Mouse (Mus musculus): ENCODE measurements around the gene Bcl2. TPM values are rescaled to one million over a fixed set of nuclear protein-coding genes. Genes with fewer than 3 reads are reported as not detected.
A peak's percentile ranks its signal among the peaks of the same experiment; 100 is the strongest.

Gene Bcl2
- total and polyA plus RNA-seq, 3 experiments, result 4.5 to 13.6 (median 8.7) TPM

GRCm38 (mm10) chr1:106715111-106716083 is 1.3 kb upstream of the Bcl2 start:
- Histone ChIP-seq H3K27ac (ENCODE audit: insufficient read depth, low read depth) (no peak overlapping the region), H3K27me3 (replicated peaks) (no peaks in the 10 kb centered on the region), H3K79me2 (replicated peaks; ENCODE audit: control insufficient read depth, extremely low read depth, insufficient read depth, poor library complexity, severe bottlenecking) (peaks cover 22% of the 10 kb centered on the region), H3K9me3 (replicated peaks; ENCODE audit: low read length) (no peaks in the 10 kb centered on the region), H3K4me3 (replicated peaks in 1 of 3; ENCODE audit: low read depth in 2 of 3, low read length in 2 of 3, poor library complexity in 1 of 3) (no peak overlapping the region), H3K36me3 (replicated peaks in 1 of 2; ENCODE audit: control insufficient read depth in 1 of 2, insufficient read depth in 1 of 2, low read length in 1 of 2) (no peaks in the 10 kb centered on the region), H3K9ac (ENCODE audit: insufficient read depth, low read depth) (peak overlapping the region; percentile 69; the same call in 1 of the 2 replicates), H3K4me1 (ENCODE audit: control insufficient read depth in 1 of 2, insufficient read depth in 2 of 2) (peaks cover 4 to 26% of the 10 kb centered on the region in 2 experiments), H3K4me2 (ENCODE audit: insufficient read depth, low read depth, poor library complexity, severe bottlenecking) (no peak overlapping the region)
- TF ChIP-seq ELF1 (IDR thresholded peaks at IDR 0.05; ENCODE audit: low read depth, low read length) (no peak), USF2 (conservative IDR thresholded peaks at IDR 0.05; ENCODE audit: low read depth, low read length) (no peak), MEF2A (IDR thresholded peaks at IDR 0.05; ENCODE audit: borderline replicate concordance, low read depth, low read length) (no peak), UBTF (IDR thresholded peaks at IDR 0.05; ENCODE audit: low read depth, low read length) (no peak)
- DNase-seq (ENCODE audit: extremely low read depth), result no peak
- dilution Hi-C loops (cut with MboI; ENCODE audit: extremely low pct_ligation_motif_present, extremely low pct_unique_long_range_greater_than_20kb, low sequenced_read_pairs) (loop anchor here (25.0 kb wide), 1 partner anchor 178 kb away; no protein-coding TSS in a partner anchor), in situ Hi-C loops (cut with MboI; ENCODE audit: low pct_ligation_motif_present, low pct_unique_long_range_greater_than_20kb, low sequenced_read_pairs) (loop anchor here (25.0 kb wide), 1 partner anchor 653 kb away; no protein-coding TSS in a partner anchor)

DNA sequence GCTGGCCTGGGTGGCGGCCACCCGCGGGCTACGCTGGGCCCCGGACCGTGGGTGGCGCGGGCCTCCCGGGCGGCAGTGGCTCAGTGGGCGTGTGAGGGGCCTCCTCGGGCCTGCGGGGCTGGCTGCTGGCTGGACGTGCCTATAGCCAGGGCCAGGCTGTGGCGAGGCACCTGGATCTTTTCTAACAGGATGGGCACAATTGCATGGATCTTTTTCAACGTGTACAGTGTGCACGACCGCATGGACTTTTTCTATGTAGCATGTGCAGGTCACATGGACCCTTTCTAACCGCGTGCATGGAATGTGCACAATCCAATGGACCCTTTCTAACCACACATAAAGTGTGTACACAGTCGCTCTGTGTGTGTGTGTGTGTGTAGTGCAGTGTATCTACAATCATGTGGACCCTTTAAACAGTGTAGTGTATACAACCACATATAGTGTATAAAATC is 482 bp upstream of the Bcl2 start:
- TF ChIP-seq ZC3H11A (IDR thresholded peaks at IDR 0.05; ENCODE audit: low read depth, low read length), result no peak
- TF ChIP-seq USF1 (IDR thresholded peaks at IDR 0.05; ENCODE audit: low read depth, low read length), result no peak
- TF ChIP-seq TCF12 (IDR thresholded peaks at IDR 0.05; ENCODE audit: low read depth, low read length), result peak; percentile 28; the same call in 1 of the 2 replicates
- TF ChIP-seq MEF2A (IDR thresholded peaks at IDR 0.05; ENCODE audit: borderline replicate concordance, low read depth, low read length), result 0 out of 2 replicates have a peak, but pooled peaks have one; percentile 28
- TF ChIP-seq BHLHE40 (IDR thresholded peaks at IDR 0.05; ENCODE audit: low read depth, low read length), result peak; percentile 70
- 0 out of 2 replicates have a peak, but pooled peaks have one; percentile 1 for TF ChIP-seq NELFE (IDR thresholded peaks at IDR 0.05; ENCODE audit: low read depth, low read length)
- peak; percentile 90 for TF ChIP-seq MYC (IDR thresholded peaks at IDR 0.05; ENCODE audit: low read depth, low read length)
- TF ChIP-seq SIN3A (IDR thresholded peaks at IDR 0.05; ENCODE audit: low read length), result peak; percentile 44
- no peak for TF ChIP-seq NRF1 (IDR thresholded peaks at IDR 0.05; ENCODE audit: low read depth, low read length)
- TF ChIP-seq MAX (IDR thresholded peaks at IDR 0.05; ENCODE audit: low read length), result peak; percentile 90
- Histone ChIP-seq H3K4me1 (ENCODE audit: control insufficient read depth in 1 of 2, insufficient read depth in 2 of 2) (peaks cover 4 to 34% of the 10 kb centered on the region in 2 experiments), H3K79me2 (replicated peaks; ENCODE audit: control insufficient read depth, extremely low read depth, insufficient read depth, poor library complexity, severe bottlenecking) (peaks cover 25% of the 10 kb centered on the region), H3K9me3 (replicated peaks; ENCODE audit: low read length) (no peaks in the 10 kb centered on the region), H3K36me3 (replicated peaks in 1 of 2; ENCODE audit: control insufficient read depth in 1 of 2, insufficient read depth in 1 of 2, low read length in 1 of 2) (no peaks in the 10 kb centered on the region), H3K4me2 (ENCODE audit: insufficient read depth, low read depth, poor library complexity, severe bottlenecking) (peak overlapping the region; percentile 54; the same call in 1 of the 2 replicates), H3K27ac (ENCODE audit: insufficient read depth, low read depth) (peak overlapping the region; percentile 52), H3K9ac (ENCODE audit: insufficient read depth, low read depth) (peak overlapping the region; percentile 69), H3K4me3 (replicated peaks in 1 of 3; ENCODE audit: low read depth in 2 of 3, low read length in 2 of 3, poor library complexity in 1 of 3) (peak overlapping the region; percentile 45 to 80 (median 71)), H3K27me3 (replicated peaks) (no peaks in the 10 kb centered on the region)
- in situ Hi-C loops (cut with MboI; ENCODE audit: low pct_ligation_motif_present, low pct_unique_long_range_greater_than_20kb, low sequenced_read_pairs) (loop anchor here (5.0 to 25.0 kb wide), 4 partner anchors 92 to 652 kb away; no protein-coding TSS in a partner anchor), dilution Hi-C loops (cut with MboI; ENCODE audit: extremely low pct_ligation_motif_present, extremely low pct_unique_long_range_greater_than_20kb, low sequenced_read_pairs) (loop anchor here (25.0 kb wide), 1 partner anchor 177 kb away; no protein-coding TSS in a partner anchor)
- no peak for DNase-seq (ENCODE audit: extremely low read depth)
